Mouse (Mus musculus) lung, embryonic 15.5 days (tissue): ENCODE measurements around the gene Atg10. TPM values are rescaled to one million over a fixed set of nuclear protein-coding genes. Genes with fewer than 3 reads are reported as not detected.

Experiments
- ATAC-seq: fragments of 200-750 bp; cut with Nextera tagmentation; 2 replicates; pipeline ENCODE4 v1.8.0; 2017; ENCODE audit warnings: moderate number of reproducible peaks, borderline replicate concordance; ENCODE audit not compliant: low FRiP score, low TSS enrichment; ENCODE audit errors: extremely low read depth
- H3K27ac ChIP-seq: fragments of 300-500 bp; sonication (generic); 2 replicates; pipeline ENCODE4 v1.5.1; 2015; ENCODE audit warnings: moderate library complexity, mild to moderate bottlenecking, inconsistent platforms
- H3K27me3 ChIP-seq: fragments of 300-500 bp; sonication (generic); 2 replicates; pipeline ENCODE4 v1.6.1; 2015; ENCODE audit warnings: inconsistent platforms
- H3K36me3 ChIP-seq: fragments of 300-500 bp; sonication (generic); 2 replicates; pipeline ENCODE4 v1.6.1; 2015; ENCODE audit warnings: inconsistent platforms
- H3K4me1 ChIP-seq: fragments of 300-500 bp; sonication (generic); 2 replicates; pipeline ENCODE4 v1.6.1; 2015; ENCODE audit warnings: inconsistent platforms
- H3K4me2 ChIP-seq: fragments of 300-500 bp; sonication (generic); 2 replicates; pipeline ENCODE4 v1.6.1; 2015; ENCODE audit warnings: inconsistent platforms, mild to moderate bottlenecking, moderate library complexity
- H3K4me3 ChIP-seq: fragments of 300-500 bp; sonication (generic); 2 replicates; pipeline ENCODE4 v1.5.1; 2015; ENCODE audit warnings: mild to moderate bottlenecking, inconsistent platforms
- H3K9ac ChIP-seq: fragments of 300-500 bp; sonication (generic); 2 replicates; pipeline ENCODE4 v1.6.1; 2015; ENCODE audit warnings: inconsistent platforms
- H3K9me3 ChIP-seq: fragments of 300-500 bp; sonication (generic); 2 replicates; pipeline ENCODE4 v1.6.1; 2016; ENCODE audit warnings: inconsistent platforms
- WGBS: fragments of 180-500 bp; shearing (Covaris S2); methylation state at CpG from one replicate; pipeline ENCODE4 v1.1.7; 2015; 5-methylcytosine and 5-hydroxymethylcytosine counted together
- polyA plus RNA-seq: library from polyadenylated mRNA; unstranded; fragments of >200 nt; fragmentation: Nextera tagmentation; extraction: Ambion mirVana; gene quantifications from 2 replicates; pipeline ENCODE4 v1.2.1, GENCODE M21; 2015

Gene Atg10
- polyA plus RNA-seq, 1 experiment from 2014 or later, result 15.8 TPM

DNA sequence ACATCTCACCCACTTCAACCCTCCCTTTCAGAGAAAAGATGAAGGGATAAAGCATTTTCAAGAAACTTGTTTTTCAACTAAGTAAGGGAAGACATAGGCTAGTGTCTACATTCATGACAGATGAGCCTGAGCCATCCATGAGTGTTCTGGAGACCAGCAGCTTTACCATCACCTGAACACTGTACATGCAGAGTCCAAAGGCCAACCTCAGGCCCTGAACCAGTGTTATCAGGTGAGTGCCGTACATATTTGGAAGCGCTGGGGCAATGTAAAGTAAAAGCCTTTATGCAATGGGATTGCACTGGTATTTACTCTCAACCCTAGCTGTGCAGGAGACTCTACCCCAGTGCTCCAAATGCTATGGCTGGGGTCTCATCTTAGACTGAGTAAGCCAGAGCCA is 66.8 kb downstream of the Atg10 start:
- Histone ChIP-seq H3K9me3 (no peaks in the 10 kb centered on the region), H3K4me3 (no peak overlapping the region), H3K36me3 (no peaks in the 10 kb centered on the region), H3K4me2 (no peak overlapping the region), H3K27ac (no peak overlapping the region), H3K4me1 (no peaks in the 10 kb centered on the region), H3K27me3 (no peaks in the 10 kb centered on the region), H3K9ac (no peak overlapping the region)
- no peak for ATAC-seq
- WGBS, result 95% methylated on average over 2 of the region's 2 CpGs

DNA sequence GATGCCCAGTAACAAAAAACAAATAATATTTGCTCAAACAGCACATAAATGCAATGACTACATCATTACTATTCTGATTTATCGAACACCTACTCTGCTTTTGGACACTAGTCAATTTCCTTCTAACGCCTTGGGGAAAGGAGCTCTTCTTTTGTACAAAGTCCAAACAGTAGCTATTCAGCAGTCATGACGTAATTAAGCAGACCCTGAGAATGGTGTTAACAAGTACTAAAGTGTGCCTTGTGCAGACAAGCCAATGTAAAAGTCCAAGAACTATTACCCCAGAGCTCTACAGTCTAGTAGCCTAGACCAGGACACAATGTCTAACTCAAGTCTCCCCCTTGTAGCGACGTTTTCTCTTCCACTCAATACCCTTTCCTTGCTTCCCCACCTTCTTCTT is 67.5 kb downstream of the Atg10 start:
- Histone ChIP-seq H3K36me3 (no peaks in the 10 kb centered on the region), H3K4me3 (no peak overlapping the region), H3K27ac (no peak overlapping the region), H3K4me1 (no peaks in the 10 kb centered on the region), H3K9me3 (no peaks in the 10 kb centered on the region), H3K27me3 (no peaks in the 10 kb centered on the region), H3K4me2 (no peak overlapping the region), H3K9ac (no peak overlapping the region)
- 81% methylated on average over 5 of the region's 5 CpGs for WGBS
- ATAC-seq, result no peak

DNA sequence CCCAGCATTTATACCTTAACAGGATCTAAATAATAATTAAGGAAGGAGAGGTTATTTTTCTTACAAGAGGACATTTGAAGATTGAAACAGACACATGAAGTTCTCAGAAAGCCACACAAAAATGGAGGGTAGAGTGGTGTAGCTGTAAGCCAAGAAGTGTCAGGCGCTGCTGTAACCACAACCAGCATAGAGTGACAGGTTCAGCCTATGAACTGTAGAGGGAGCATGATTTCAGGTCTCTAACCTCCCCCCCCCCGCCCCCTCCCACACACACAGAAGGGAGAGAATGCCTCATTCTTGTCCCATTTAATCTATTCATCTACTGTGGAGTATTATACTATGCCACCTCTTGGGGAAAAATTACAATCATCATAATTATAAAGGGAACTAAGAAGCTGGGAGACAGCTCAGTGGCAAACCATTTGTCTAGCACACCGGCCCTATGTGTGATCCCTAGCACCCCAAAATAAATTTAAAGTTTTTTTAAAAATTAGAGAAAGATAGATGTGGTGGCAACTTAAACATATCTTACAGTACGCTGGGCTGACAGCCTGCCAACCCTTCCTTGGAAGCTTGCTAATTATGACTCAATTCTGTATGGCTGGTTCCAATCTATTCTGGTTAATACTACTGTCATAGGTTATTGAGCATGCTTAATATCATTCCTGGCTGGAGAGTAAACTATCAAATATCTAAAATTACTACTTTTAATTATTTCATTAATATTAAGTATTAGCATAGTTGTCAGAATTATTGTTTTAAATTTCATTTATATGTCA is 68.2 kb downstream of the Atg10 start:
- H3K36me3 ChIP-seq, result no peaks in the 10 kb centered on the region
- H3K4me3 ChIP-seq, result no peak overlapping the region
- 61% methylated on average over 4 of the region's 4 CpGs for WGBS
- H3K27ac ChIP-seq, result no peak overlapping the region
- H3K9me3 ChIP-seq, result no peaks in the 10 kb centered on the region
- no peak overlapping the region for H3K4me2 ChIP-seq
- no peaks in the 10 kb centered on the region for H3K27me3 ChIP-seq
- no peak for ATAC-seq
- no peak overlapping the region for H3K9ac ChIP-seq
- H3K4me1 ChIP-seq, result no peaks in the 10 kb centered on the region

DNA sequence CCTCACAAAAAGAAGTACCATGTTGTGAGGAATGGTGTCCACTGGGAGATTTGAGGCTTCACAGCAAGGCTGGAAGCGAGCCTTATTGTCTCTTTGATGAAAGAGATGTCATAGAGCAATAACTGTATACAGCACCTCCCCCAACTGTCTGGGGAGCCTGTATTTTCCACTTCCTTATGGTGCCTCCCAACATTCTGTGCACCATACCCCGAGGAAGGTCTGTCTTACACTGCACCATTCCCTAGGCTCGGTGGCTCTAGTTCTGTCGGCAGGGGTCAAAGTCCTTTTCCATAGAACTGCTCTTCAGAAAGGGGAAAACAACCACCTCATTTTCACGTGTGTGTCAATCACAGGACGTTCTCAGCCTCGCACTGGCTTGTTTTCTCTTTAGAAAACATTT is 69.1 kb downstream of the Atg10 start:
- no peak overlapping the region for H3K4me2 ChIP-seq
- no peak overlapping the region for H3K27ac ChIP-seq
- H3K9me3 ChIP-seq, result no peaks in the 10 kb centered on the region
- WGBS, result 78% methylated on average over 7 of the region's 7 CpGs
- H3K4me3 ChIP-seq, result no peak overlapping the region
- H3K27me3 ChIP-seq, result no peaks in the 10 kb centered on the region
- no peak overlapping the region for H3K9ac ChIP-seq
- ATAC-seq, result no peak
- no peaks in the 10 kb centered on the region for H3K4me1 ChIP-seq
- no peaks in the 10 kb centered on the region for H3K36me3 ChIP-seq

DNA sequence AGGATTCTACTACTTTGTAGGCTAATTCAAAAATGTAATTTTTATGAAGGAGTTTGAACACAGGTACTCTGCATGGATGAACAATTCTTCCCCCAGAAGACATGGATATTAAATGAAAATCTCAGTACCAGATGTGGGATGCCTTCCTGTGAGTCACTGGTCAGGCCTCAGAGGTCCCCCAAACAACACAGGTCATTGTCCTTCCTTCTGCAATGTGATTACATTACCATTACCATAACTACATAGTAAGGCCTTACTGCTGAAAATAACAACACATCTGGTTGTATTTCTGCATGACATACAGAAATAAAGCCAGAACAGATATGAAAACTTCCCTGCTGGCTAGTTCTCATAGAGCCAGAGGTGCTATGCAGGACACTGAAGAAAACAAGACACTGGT is 87.4 kb downstream of the Atg10 start:
- Histone ChIP-seq H3K4me3 (no peak overlapping the region), H3K9me3 (no peaks in the 10 kb centered on the region), H3K4me1 (no peaks in the 10 kb centered on the region), H3K27ac (no peak overlapping the region), H3K27me3 (no peaks in the 10 kb centered on the region), H3K9ac (no peak overlapping the region), H3K4me2 (no peak overlapping the region), H3K36me3 (no peaks in the 10 kb centered on the region)
- ATAC-seq, result no peak

DNA sequence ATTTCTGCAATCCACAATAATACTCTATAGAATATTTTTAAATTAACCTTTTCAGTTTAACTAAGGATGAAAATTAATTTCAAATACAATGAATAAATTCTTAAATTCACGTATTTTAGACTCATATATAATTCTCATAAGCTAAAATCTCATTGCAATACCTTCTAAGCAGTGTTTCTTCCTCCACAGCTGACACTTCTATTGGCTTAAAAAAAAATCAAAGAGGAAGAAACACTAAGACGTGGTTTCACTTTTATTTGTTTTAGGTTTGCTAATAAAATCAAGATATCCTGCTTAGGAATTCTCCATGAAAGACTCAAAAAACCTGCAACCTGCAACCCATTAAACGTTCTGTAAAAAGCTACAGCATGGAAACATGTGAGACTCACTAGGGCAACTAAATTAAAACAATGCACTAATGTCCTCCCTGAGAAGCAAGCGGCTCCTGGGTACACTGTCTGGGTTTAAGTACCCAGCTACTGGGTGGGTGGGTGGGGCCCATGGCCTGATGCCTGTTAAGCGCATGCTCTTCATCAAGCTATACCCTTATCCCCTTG is 90.4 kb downstream of the Atg10 start:
- H3K9me3 ChIP-seq, result no peaks in the 10 kb centered on the region
- H3K27me3 ChIP-seq, result no peaks in the 10 kb centered on the region
- H3K9ac ChIP-seq, result no peak overlapping the region
- 56% methylated on average over 5 of the region's 5 CpGs for WGBS
- no peak overlapping the region for H3K4me3 ChIP-seq
- no peak overlapping the region for H3K27ac ChIP-seq
- no peaks in the 10 kb centered on the region for H3K36me3 ChIP-seq
- peaks cover 8% of the 10 kb centered on the region; the same call in 1 of the 2 replicates for H3K4me1 ChIP-seq
- no peak overlapping the region for H3K4me2 ChIP-seq
- no peak for ATAC-seq

DNA sequence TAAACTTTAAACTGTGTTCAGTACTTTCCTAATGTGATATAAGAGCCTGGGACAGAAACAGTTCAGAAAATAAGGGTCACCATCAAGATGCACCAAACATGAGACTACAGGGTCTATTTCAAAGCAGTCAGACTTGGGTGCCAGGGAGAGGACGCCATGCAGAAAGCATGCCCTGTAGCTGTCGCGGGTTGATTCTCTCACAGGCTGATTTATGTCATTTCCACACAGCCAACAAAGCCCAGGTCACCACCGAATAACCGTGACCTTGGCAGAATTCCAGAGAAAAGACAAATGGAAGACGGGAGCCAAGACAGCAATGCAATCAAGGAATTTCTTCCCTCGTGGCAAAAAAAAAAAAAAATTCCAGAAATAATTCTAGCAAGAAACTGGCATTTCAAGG is 94.7 kb downstream of the Atg10 start:
- Histone ChIP-seq H3K27ac (no peak overlapping the region), H3K9ac (no peak overlapping the region), H3K27me3 (no peaks in the 10 kb centered on the region), H3K4me1 (peaks cover 8% of the 10 kb centered on the region; the same call in 1 of the 2 replicates), H3K9me3 (no peaks in the 10 kb centered on the region), H3K4me3 (no peak overlapping the region), H3K4me2 (no peak overlapping the region), H3K36me3 (no peaks in the 10 kb centered on the region)
- 23% methylated on average over 7 of the region's 7 CpGs for WGBS
- ATAC-seq, result no peak

DNA sequence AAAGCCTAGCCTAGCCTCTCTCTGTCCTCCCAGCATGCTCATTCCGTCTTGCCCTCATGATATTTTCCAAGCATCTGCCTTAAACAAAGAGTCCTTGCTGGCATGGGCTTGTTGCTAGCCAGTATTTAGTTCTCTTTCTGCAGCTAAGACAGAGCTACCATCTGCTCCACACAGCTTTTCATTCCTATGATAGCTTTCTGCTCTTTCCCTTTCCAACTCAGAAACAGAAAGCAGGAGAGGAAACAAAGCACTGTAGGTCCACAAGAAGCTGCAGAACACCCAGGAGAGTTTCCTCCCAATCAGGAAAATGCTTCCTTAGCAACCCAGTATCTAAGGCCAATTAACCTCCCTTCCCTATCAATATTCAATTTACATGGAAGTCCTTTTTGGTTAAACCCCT is 95.2 kb downstream of the Atg10 start:
- Histone ChIP-seq H3K27ac (no peak overlapping the region), H3K36me3 (no peaks in the 10 kb centered on the region), H3K4me3 (no peak overlapping the region), H3K27me3 (no peaks in the 10 kb centered on the region), H3K9me3 (no peaks in the 10 kb centered on the region), H3K9ac (no peak overlapping the region), H3K4me2 (no peak overlapping the region), H3K4me1 (peaks cover 8% of the 10 kb centered on the region; the same call in 1 of the 2 replicates)
- no peak for ATAC-seq
- 44% methylated on average over 1 of the region's 1 CpGs for WGBS

DNA sequence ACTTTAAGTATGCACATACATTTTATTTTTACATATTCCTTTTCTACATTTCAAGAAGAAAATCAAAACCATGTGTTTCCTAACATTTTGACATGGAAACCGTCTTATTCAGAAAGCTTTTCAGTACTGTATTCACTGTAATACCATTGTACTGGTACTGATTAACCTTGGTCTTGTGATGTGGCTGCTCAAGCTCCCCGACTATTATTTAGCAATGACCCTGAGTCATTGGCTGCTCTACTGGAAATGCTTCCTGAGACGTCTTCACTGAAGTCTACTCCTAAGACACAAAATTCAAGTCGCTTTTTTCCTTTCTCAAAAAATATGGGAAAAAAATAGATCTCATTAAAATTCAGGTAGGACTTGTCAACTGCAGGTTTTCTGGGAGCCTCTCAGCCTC is 105.6 kb downstream of the Atg10 start:
- no peak overlapping the region for H3K27ac ChIP-seq
- H3K4me3 ChIP-seq, result no peak overlapping the region
- H3K9ac ChIP-seq, result no peak overlapping the region
- no peaks in the 10 kb centered on the region for H3K27me3 ChIP-seq
- ATAC-seq, result no peak
- no peaks in the 10 kb centered on the region for H3K9me3 ChIP-seq
- no peaks in the 10 kb centered on the region for H3K36me3 ChIP-seq
- H3K4me2 ChIP-seq, result no peak overlapping the region
- 89% methylated on average over 4 of the region's 4 CpGs for WGBS
- H3K4me1 ChIP-seq, result no peaks in the 10 kb centered on the region

DNA sequence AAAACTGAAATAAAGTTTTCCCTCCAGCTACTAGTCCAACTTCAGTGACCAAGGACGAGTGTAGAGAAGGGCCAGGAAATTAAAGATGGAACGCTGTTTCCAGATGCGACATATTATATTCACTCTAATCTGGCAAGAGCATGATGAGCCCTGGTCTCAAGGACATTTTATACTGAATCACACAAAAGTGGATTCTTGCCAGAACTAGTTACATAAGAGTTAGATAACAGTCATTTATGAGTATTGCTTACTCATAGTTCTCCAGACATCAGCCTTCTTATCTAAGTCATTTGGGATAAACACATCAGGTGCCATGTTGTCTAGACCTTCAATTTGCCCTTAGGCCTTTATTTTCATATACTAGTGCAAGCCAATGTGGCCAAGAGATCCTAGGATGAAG is 108.9 kb downstream of the Atg10 start:
- no peak for ATAC-seq
- WGBS, result 79% methylated on average over 3 of the region's 3 CpGs
- H3K27me3 ChIP-seq, result no peaks in the 10 kb centered on the region
- H3K4me2 ChIP-seq, result no peak overlapping the region
- H3K9me3 ChIP-seq, result no peaks in the 10 kb centered on the region
- H3K9ac ChIP-seq, result no peak overlapping the region
- H3K4me3 ChIP-seq, result no peak overlapping the region
- no peaks in the 10 kb centered on the region for H3K36me3 ChIP-seq
- H3K4me1 ChIP-seq, result no peaks in the 10 kb centered on the region
- no peak overlapping the region for H3K27ac ChIP-seq

DNA sequence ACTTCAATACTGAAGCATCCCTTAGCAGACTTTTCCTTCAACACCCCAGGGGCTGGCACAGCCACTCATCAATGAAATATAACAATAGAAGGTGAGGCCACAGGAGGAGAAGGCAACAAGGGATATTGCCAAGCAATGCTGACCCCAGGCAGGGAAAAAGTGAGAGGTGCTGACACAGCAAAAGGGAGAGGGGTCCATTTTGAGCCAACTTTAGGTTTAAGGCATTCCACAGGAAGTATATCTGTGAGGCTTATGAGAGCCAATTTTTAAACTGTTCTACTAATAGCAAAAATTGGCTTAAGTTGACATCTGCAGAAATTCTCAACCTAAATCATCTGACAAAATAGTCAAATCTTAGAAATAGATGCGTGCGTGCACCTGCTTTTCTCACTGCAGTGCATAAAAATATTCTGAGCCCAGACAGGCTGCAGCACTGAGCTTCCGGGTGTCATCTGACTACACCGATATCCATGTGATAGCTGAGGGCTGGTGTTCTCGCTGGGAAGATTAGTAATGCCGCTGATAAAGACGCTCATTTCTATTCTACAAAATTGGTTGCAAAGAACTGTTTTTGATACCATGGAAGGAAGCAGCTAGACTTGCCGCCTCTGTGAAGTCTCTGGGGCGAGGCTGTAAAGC is 116.3 kb downstream of the Atg10 start:
- H3K9me3 ChIP-seq, result no peaks in the 10 kb centered on the region
- ATAC-seq, result no peak
- no peaks in the 10 kb centered on the region for H3K36me3 ChIP-seq
- no peak overlapping the region for H3K4me2 ChIP-seq
- WGBS, result 83% methylated on average over 9 of the region's 9 CpGs
- H3K4me1 ChIP-seq, result no peaks in the 10 kb centered on the region
- no peak overlapping the region for H3K9ac ChIP-seq
- H3K27ac ChIP-seq, result no peak overlapping the region
- H3K27me3 ChIP-seq, result no peaks in the 10 kb centered on the region
- no peak overlapping the region for H3K4me3 ChIP-seq

DNA sequence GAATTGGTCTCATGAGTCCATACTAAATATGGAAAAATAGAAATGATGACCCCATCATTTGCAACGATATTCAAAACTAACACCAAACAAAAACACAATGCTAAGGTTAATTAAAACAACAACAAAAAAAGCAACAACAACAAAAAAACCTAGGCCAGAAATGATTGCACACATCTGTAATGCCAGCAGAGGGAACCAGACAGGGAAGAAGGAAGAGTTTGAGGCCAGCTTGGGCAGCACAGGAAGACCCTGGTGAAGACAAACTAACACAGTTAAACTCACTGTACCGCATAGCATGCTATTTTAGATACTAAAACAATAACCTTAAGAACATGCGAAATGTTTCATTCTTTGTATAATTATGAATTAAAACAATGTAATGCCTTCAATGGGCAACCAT is 121.5 kb downstream of the Atg10 start:
- no peak overlapping the region for H3K27ac ChIP-seq
- no peaks in the 10 kb centered on the region for H3K27me3 ChIP-seq
- H3K36me3 ChIP-seq, result no peaks in the 10 kb centered on the region
- H3K4me3 ChIP-seq, result no peak overlapping the region
- ATAC-seq, result no peak
- no peak overlapping the region for H3K9ac ChIP-seq
- H3K9me3 ChIP-seq, result no peaks in the 10 kb centered on the region
- 79% methylated on average over 3 of the region's 3 CpGs for WGBS
- no peaks in the 10 kb centered on the region for H3K4me1 ChIP-seq
- no peak overlapping the region for H3K4me2 ChIP-seq
